Mouse (Mus musculus): ENCODE measurements around the gene Lrmda.

The Lrmda gene

DNA sequence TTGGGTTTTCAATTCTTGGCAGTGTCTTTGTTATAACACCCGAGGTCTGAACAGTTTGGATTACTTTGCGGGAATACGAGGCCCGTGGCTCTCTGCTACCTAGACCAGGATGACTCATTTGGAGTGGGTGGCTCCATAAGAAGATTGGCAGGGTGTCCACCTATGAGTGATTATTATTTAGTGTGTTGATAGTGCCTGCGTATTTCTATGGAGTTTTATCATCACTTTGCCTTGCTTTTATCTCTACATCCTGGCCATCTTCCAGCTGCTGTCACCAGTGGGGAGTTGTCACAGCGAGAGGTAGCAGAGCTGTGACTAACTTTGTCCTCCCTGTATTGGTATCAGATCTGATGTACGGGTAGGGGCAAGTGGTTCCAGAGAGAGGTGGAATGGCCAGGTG is 393.7 kb downstream of the Lrmda start:
- no peak for DNase-seq (ENCODE audit: low spot score)

DNA sequence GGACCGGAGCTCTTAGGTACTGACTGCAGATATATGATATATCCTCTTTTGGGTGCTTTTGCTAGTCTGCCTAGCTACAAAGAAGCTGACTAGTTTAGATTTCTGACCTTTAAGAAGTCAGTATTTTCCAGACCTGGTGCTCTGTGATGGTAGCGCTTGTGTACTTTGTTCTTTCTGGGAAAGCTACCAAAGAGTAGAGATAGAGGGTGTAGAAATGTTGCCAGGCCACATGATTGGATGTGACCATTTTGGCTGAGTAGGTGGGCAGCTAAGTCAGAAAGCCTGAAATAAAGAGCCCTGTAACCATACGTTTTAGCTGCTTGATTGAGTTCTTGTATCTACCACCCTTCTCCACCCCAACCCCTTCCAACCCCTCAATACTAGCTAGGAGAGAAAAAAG is 398.2 kb downstream of the Lrmda start:
- no peak for DNase-seq (ENCODE audit: low spot score)

DNA sequence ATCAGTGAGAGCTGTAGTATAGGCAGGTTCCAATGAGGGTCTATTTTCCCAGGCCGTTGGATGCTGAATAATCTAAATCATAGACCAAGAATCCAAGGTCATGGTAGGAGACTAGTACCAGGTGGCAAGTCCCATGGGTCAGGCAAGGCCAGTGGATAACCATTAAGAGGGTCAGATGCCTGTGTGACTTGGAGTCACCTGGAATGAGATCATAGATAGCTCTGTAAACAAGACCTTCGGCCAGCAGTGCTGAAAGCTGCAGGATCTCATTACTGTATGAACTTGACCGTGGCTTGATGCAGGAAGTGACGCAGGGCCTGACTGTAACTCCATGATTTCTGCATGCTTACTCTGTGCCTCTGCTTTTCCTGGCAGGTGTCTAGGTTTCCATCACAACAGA is 402.2 kb downstream of the Lrmda start:
- DNase-seq (ENCODE audit: low spot score), result no peak

- no peak for DNase-seq (ENCODE audit: low spot score)
Observed at GRCm38 (mm10) chr14:22425018-22425534, 405.6 kb downstream of the Lrmda start.

DNA sequence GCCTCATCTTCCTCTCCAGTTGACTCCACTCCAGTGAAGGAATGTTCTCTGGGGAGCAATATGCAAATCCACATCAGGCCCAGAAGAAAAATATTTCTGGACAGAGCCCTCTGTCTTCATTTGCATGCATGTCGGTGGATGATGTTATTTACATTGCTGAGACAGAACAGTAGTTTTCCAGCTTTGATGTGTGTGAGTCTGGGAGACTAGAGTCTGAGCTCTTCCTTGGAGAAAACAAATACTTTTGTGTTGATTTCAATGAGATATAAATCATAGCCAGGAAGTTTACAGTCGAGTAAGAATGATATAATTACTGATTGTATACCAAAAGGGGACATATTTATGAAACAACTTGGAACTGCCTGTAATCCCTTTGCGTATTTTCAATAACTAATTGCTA is 415.9 kb downstream of the Lrmda start:
- no peak for DNase-seq (ENCODE audit: low spot score)

GRCm38 (mm10) chr14:22435860-22436377 is 416.4 kb downstream of the Lrmda start:
- no peak for DNase-seq (ENCODE audit: low spot score)

- DNase-seq (ENCODE audit: low spot score), result no peak
Observed at GRCm38 (mm10) chr14:22440341-22440999, 421.0 kb downstream of the Lrmda start.

GRCm38 (mm10) chr14:22441859-22442447 is 422.4 kb downstream of the Lrmda start:
- no peak for DNase-seq (ENCODE audit: low spot score)

DNA sequence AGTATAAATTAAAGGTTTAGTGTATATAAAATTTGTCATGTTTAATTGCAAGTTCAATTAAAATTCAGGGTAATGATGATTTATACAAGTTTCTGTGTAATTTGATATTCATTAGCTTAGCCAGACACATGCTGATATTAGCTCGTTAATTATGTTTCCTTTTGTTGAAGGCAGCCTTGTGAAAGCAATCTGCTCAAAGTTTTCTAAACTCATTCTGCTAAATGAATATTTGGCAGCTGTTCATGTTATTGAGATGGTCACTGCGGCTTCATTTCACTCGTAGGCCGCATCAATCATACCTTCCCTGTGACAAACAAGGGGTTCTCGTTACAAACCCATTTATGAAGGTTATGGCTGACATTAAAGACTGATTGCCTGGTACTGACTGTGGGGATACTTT is 423.2 kb downstream of the Lrmda start:
- DNase-seq (ENCODE audit: low spot score), result no peak

GRCm38 (mm10) chr14:22444541-22444940 is 425.0 kb downstream of the Lrmda start:
- no peak for DNase-seq (ENCODE audit: low spot score)

DNA sequence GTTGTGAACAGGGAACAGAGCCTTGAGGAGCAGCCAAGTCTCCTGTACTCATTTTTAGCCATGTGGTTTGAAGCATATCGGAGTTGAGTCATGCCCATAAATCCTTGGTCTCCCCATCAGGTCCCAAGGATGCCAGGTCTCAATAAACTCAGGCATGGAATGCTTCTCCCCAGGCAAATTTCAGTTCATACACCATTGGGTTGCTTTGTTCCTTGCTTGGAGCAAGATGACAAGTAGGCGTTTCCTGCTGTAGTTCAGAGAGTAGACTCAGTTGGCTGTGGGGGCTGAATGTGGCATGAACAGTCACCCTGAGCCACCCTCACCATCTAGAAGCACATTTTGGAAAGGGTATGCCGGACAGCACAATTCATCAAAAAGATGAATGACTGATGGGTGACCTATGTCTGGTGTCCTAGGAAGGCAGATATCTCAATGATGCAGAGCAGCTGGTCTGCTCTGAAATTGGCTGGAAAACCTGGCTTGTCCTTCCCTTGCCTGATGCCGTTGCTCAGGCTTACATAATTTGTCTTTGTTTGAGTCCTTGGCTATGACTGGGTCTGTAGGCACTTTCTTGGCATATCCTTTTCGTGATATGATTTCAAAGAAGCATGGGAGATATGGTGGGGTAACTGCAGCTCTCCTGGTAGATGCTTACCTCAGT is 425.8 kb downstream of the Lrmda start:
- DNase-seq (ENCODE audit: low spot score), result no peak

DNA sequence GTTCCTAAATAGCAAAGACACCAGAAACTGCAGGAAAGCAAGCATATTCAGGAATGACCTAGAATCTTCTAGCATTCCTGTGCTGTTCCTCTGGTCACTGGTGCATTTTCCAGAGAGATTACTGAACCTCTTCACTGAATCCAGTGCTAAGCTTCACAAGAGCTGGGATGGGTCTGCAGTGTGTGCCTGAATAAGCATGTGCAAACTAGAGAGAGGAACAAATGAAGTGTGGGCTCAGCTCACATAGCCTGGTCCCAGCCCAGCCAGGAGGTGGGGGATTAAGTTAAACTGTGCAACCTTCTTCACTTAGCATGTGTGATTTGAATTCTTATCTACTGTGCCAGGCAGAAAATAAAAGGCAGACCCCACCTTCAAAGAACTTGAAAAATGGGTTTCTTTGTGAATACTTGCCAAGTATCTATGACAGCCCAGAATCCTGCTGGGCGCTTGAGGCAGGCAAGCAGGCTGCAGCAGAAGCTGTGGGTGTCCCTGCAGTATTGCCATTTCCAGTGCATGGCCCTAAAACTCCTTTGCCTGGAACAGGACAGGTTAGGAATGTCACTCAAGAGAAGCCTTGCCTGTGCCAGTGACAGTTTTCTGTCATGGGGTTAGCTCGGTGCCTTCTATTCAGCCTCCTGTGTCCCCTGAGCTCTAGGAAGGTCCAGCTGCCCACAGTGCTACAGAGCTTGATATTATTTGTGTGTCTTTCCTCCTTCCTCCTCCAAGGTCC is 426.5 kb downstream of the Lrmda start:
- DNase-seq (ENCODE audit: low spot score), result no peak

GRCm38 (mm10) chr14:22451603-22452002 is 432.1 kb downstream of the Lrmda start:
- DNase-seq (ENCODE audit: low spot score), result no peak

DNA sequence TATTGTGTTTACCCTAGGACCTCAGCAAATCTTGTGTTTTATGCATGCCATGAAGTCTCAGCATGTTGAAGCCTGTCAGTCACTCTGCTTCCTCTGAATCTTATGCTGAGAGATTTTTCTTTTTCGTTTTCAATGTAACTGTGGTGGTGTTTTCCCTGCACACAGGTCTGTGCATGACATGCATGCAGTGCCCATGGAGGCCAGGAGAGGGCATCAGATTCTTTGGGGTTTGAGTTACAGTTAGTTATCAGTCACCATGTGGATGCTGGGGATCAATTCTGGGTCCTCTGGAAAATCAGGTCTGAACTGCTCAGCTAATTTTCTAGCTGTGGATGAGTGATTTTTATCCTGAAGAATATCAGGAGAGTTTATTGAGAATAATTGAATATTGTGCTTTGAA is 444.8 kb downstream of the Lrmda start:
- no peak for DNase-seq (ENCODE audit: low spot score)

DNA sequence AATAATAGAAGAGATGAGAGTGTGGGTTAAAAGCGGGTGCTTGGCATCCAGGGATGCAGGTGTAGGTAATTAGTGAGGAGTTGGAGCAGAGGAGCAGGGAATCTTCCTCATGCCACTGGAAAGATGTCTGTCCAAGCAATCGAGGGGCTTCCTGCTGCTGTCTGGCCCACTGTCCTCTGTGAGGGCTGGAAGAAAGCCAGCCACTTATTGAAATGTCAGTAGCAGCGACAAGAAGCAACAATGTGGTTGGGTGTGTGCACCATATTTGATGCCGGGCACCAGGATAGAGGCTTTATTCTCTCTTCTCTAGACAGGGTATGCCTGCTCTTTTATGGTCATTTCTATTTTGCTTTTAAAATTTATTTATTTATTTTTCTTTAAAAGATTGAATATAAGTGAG is 451.5 kb downstream of the Lrmda start:
- no peak for DNase-seq (ENCODE audit: low spot score)

DNA sequence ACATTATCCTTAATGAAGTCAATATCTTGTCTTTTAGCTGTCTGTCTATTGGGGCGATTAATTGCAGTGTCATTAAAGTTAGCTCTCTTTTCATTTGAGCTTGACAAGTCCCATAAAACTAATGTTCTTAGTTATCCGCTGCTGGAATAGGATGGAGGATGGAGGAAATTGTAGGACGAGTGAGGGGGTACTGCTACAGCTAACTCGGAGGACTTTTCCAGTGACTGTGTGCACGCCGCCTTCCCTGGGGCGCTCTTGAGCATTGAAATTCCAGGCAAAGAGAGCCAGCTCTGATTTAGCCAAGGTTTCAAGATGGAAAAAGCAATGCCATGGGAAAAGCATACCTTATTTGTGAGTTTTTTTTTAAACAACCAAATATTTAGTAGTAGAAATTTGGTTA is 453.9 kb downstream of the Lrmda start:
- no peak for DNase-seq (ENCODE audit: low spot score)

DNA sequence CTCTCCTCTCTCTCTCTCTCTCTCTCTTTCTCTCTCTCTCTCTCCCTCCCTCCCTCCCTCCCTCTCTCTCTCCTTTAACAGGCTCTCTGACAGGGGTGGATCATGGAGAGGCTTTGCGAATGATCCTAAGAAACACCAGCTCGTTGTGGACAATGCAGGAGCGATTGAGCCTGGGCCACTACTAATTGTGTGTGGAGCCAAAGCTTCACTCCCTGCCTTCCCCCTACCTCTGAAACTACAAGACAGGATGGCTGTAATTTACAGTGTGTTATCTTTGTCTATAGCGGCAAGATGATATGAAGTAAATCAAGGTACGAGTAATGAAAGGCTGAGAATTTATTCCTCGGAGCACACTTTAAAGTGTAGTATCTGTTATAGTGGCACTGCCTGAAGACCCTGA is 454.5 kb downstream of the Lrmda start:
- DNase-seq (ENCODE audit: low spot score), result no peak

- DNase-seq (ENCODE audit: low spot score), result no peak
Observed at GRCm38 (mm10) chr14:22493326-22493725, 473.8 kb downstream of the Lrmda start.

GRCm38 (mm10) chr14:22494290-22494689 is 474.8 kb downstream of the Lrmda start:
- DNase-seq (ENCODE audit: low spot score), result no peak

DNA sequence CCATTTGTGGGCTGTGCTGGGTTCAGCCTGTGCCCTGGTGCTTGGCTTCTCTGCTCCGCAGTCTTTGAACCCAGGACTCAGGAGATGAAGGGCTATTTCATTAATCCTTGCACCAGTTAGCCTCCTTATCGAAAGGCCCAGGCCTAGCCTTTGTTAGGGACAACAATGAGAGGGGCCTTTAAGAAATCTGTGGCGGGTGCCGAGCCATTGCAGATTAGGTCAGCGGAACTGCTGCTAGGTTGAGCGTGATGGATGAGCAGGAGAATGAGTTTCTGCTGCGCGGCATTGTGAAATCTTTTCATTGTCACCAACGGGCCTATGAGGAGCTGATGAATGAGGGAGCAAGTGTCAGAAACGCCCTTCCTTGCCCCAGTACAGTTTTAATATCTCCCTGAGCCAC is 475.4 kb downstream of the Lrmda start:
- DNase-seq (ENCODE audit: low spot score), result no peak

DNA sequence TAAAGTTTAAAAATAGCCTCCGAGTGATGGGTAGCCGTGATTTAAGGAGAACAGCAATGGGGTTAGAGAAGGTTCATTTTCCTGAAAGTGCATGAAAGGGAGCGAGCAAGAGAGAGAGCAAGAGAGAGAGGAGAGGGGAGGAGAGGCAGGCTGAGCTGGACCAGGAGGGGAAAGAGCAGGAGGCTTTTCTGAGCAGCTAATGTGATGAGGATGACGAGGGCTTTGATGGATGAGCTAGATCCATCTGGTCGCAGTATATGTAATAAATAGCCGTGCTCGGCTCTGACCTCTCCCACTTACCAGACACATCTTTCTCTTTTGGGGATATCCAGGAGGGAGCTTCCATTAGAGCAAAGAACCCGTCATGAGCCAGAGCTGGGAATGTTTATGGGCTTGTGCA is 475.8 kb downstream of the Lrmda start:
- DNase-seq (ENCODE audit: low spot score), result no peak

DNA sequence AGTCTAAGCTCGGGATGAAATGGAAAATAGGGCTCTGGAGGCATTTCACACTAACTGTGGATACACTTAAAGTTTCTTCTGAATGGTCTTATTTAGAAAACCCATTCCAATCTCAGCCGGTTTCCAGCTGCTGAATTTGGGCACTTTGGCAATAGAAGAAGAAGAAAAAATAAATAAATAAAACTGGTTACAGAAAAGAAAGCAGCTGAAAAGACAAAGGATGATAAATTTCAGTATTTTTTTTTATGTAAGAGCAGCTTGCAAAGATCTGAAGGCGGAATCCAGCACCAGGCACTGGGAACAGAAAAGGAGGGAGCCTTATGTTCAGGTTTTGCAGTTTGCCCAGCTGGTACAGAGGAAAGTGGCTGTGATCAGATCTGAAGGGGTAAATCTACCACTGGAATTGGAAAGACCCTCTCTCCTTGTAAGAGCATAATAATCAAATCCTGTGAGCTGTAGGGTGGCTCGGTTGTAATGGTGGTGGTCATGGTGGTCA is 478.2 kb downstream of the Lrmda start:
- no peak for DNase-seq (ENCODE audit: low spot score)

All from urinary bladder, postnatal 10 days (tissue).